Mouse (Mus musculus) gastrocnemius, postnatal 36 days (tissue): ENCODE data around the gene Map4k2. TPM values are rescaled to one million over a fixed set of nuclear protein-coding genes. Genes with fewer than 3 reads are reported as not detected.
A peak's percentile ranks its signal among the peaks of the same experiment; 100 is the strongest.

ENCODE experiments used
- DNase-seq, 2 experiments: peaks; one replicate each; pipeline ENCODE4 v3.0.0; 2022
- intact Hi-C: fragments of 180-260 bp; cut with DNase I; formaldehyde crosslinking; loops from one replicate; pipeline ENCODE4 v1.15.1; 2025
- long read RNA-seq, 2 experiments: library from polyadenylated mRNA; stranded (forward); transcript quantifications; one replicate each; pipeline ENCODE4 v2.0.0; 2021
- total RNA-seq, 2 experiments: library from RNA; stranded (reverse); gene quantifications; 2 replicates each; pipeline ENCODE4 v1.2.3; 2021

Map4k2 gene
- 10 to 100 TPM; 10.4 to 12.6 TPM for total RNA-seq
- long read RNA-seq, experiment 1, full-length matches to known transcripts, result 1 of 5 reads
- long read RNA-seq, experiment 1, partial matches to known transcripts, result 0 of 5 reads
- long read RNA-seq, experiment 1, other reads (novel, unspliced or antisense), result 4 of 5 reads
- long read RNA-seq, experiment 2, full-length matches to known transcripts, result 1 of 4 reads
- long read RNA-seq, experiment 2, partial matches to known transcripts, result 1 of 4 reads
- long read RNA-seq, experiment 2, other reads (novel, unspliced or antisense), result 2 of 4 reads

- DNase-seq, result peak; percentile 72 to 85
- intact Hi-C loops, result no loop called here
These were observed at the start of gene Map4k2 for GRCm38 (mm10) chr19:6340524-6341452. Gene Map4k2, plus strand, starts transcription at chr19:6341135.

- intact Hi-C loops, result no loop called here
- no peak for DNase-seq
These were observed 48.7 kb upstream of the Map4k2 start for GRCm38 (mm10) chr19:6292262-6292661.

GRCm38 (mm10) chr19:6294301-6294700, 46.6 kb upstream of the Map4k2 start:
- intact Hi-C loops, result no loop called here
- DNase-seq, result no peak

GRCm38 (mm10) chr19:6296551-6297210, 44.3 kb upstream of the Map4k2 start:
- no peak for DNase-seq
- intact Hi-C loops, result no loop called here

- intact Hi-C loops, result no loop called here
- DNase-seq, result peak; percentile 48 to 62
These were observed 43.3 kb upstream of the Map4k2 start for GRCm38 (mm10) chr19:6297641-6298040.

- intact Hi-C loops, result no loop called here
These were observed 41.9 kb upstream of the Map4k2 start for GRCm38 (mm10) chr19:6299003-6299402.

GRCm38 (mm10) chr19:6299450-6300267, 41.3 kb upstream of the Map4k2 start:
- intact Hi-C loops, result no loop called here

More at GRCm38 (mm10) chr19:6299003-6299402, 41.9 kb upstream of the Map4k2 start:
- DNase-seq, result no peak

GRCm38 (mm10) chr19:6300402-6300841, 40.5 kb upstream of the Map4k2 start:
- peak in 1 of 2 experiments; percentile 46 for DNase-seq
- intact Hi-C loops, result no loop called here

More at GRCm38 (mm10) chr19:6299450-6300267, 41.3 kb upstream of the Map4k2 start:
- no peak for DNase-seq

GRCm38 (mm10) chr19:6302114-6302513, 38.8 kb upstream of the Map4k2 start:
- DNase-seq, result no peak
- intact Hi-C loops, result no loop called here

- intact Hi-C loops, result no loop called here
- DNase-seq, result peak; percentile 45 to 58
These were observed 38.4 kb upstream of the Map4k2 start for GRCm38 (mm10) chr19:6302522-6302921.

GRCm38 (mm10) chr19:6303831-6304230, 37.1 kb upstream of the Map4k2 start:
- no peak for DNase-seq

GRCm38 (mm10) chr19:6304787-6305516, 36.0 kb upstream of the Map4k2 start:
- intact Hi-C loops, result loop anchor here (1.0 to 5.0 kb wide), 2 partner anchors 37 to 168 kb away; no protein-coding TSS in a partner anchor
- DNase-seq, result peak; percentile 80 to 95

More at GRCm38 (mm10) chr19:6303831-6304230, 37.1 kb upstream of the Map4k2 start:
- intact Hi-C loops, result loop anchor here (1.0 kb wide), 1 partner anchor 36 kb away; no protein-coding TSS in a partner anchor

GRCm38 (mm10) chr19:6305517-6306115, 35.3 kb upstream of the Map4k2 start:
- no peak for DNase-seq
- intact Hi-C loops, result loop anchor here (5.0 kb wide), 1 partner anchor 168 kb away; no protein-coding TSS in a partner anchor

GRCm38 (mm10) chr19:6306137-6306551, 34.8 kb upstream of the Map4k2 start, which contains the start of gene Cdc42bpg:
Gene Cdc42bpg, plus strand, starts transcription at chr19:6306456.
- peak; percentile 76 to 77 for DNase-seq
- intact Hi-C loops, result loop anchor here (5.0 kb wide), 1 partner anchor 169 kb away; no protein-coding TSS in a partner anchor

- DNase-seq, result peak; percentile 58 to 63
- intact Hi-C loops, result loop anchor here (5.0 kb wide), 1 partner anchor 169 kb away; no protein-coding TSS in a partner anchor
These were observed 34.3 kb upstream of the Map4k2 start for GRCm38 (mm10) chr19:6306586-6306985.

GRCm38 (mm10) chr19:6307733-6308531, 33.0 kb upstream of the Map4k2 start:
- intact Hi-C loops, result loop anchor here (5.0 kb wide), 1 partner anchor 171 kb away; no protein-coding TSS in a partner anchor

GRCm38 (mm10) chr19:6310181-6310580, 30.8 kb upstream of the Map4k2 start:
- DNase-seq, result no peak
- intact Hi-C loops, result no loop called here

More at GRCm38 (mm10) chr19:6307733-6308531, 33.0 kb upstream of the Map4k2 start:
- DNase-seq, result no peak
